Mouse (Mus musculus) CH12.LX (cell line): Measurements from ENCODE around the gene Ubtfl1.

Experiments
- CHD1 ChIP-seq: IDR thresholded peaks from 2 replicates; pipeline ENCODE4 v1.6.1; 2012; ENCODE audit warnings: low read depth, low read length, improper control_type of control experiment, inconsistent platforms
- CHD2 ChIP-seq: IDR thresholded peaks from 2 replicates; pipeline ENCODE4 v1.6.1; 2011; ENCODE audit warnings: low read length, improper control_type of control experiment
- CTCF ChIP-seq, 2 experiments: IDR thresholded peaks in 1 of 2; conservative IDR thresholded peaks in 1 of 2; 2 replicates each; pipeline ENCODE4 v1.5.1; 2011 to 2012; ENCODE audit warnings: low read depth in 2 of 2, low read length in 2 of 2, improper control_type of control experiment in 1 of 2, inconsistent platforms in 1 of 2, mild to moderate bottlenecking in 1 of 2, moderate library complexity in 1 of 2
- ELF1 ChIP-seq: IDR thresholded peaks from 2 replicates; pipeline ENCODE4 v1.6.1; 2014; ENCODE audit warnings: low read depth, mild to moderate bottlenecking, inconsistent platforms, low read length, improper control_type of control experiment
- HCFC1 ChIP-seq: IDR thresholded peaks from 2 replicates; pipeline ENCODE4 v1.6.1; 2012; ENCODE audit warnings: low read depth, mild to moderate bottlenecking, inconsistent platforms, low read length, improper control_type of control experiment
- IRF4 ChIP-seq: IDR thresholded peaks from 2 replicates; pipeline ENCODE4 v1.6.1; 2014; ENCODE audit warnings: low read depth, mild to moderate bottlenecking, inconsistent platforms, low read length, improper control_type of control experiment
- KAT2A ChIP-seq: IDR thresholded peaks from 2 replicates; pipeline ENCODE4 v1.6.1; 2012; ENCODE audit warnings: low read length, improper control_type of control experiment, inconsistent platforms; ENCODE audit not compliant: insufficient replicate concordance
- MAFK ChIP-seq: IDR thresholded peaks from 2 replicates; pipeline ENCODE4 v1.6.1; 2011; ENCODE audit warnings: low read length, improper control_type of control experiment; ENCODE audit not compliant: insufficient replicate concordance
- MYC ChIP-seq: IDR thresholded peaks from 2 replicates; pipeline ENCODE4 v1.6.1; 2011; ENCODE audit warnings: low read depth, mild to moderate bottlenecking, improper control_type of control experiment, low read length
- NELFE ChIP-seq: IDR thresholded peaks from 2 replicates; pipeline ENCODE4 v1.6.1; 2011; ENCODE audit warnings: low read depth, low read length, improper control_type of control experiment
- POLR2A ChIP-seq: IDR thresholded peaks from 2 replicates; pipeline ENCODE4 v1.6.1; 2011; ENCODE audit warnings: low read depth, mild to moderate bottlenecking, improper control_type of control experiment, low read length
- ZKSCAN1 ChIP-seq: IDR thresholded peaks from 2 replicates; pipeline ENCODE4 v1.6.1; 2012; ENCODE audit warnings: low read depth, inconsistent platforms, low read length, improper control_type of control experiment, borderline replicate concordance

- no peak for TF ChIP-seq HCFC1
- no peak for TF ChIP-seq NELFE
- TF ChIP-seq POLR2A = no peak
- TF ChIP-seq CTCF (conservative IDR thresholded peaks at IDR 0.05 in 1 of 2, IDR thresholded peaks at IDR 0.05 in 1 of 2; ENCODE audit: low read depth in 2 of 2, low read length in 2 of 2) = no peak
- TF ChIP-seq KAT2A = no peak
- no peak for TF ChIP-seq ZKSCAN1
- no peak for TF ChIP-seq ELF1
- no peak for TF ChIP-seq MAFK
- no peak for TF ChIP-seq MYC
- no peak for TF ChIP-seq IRF4
- TF ChIP-seq CHD2 = no peak
- TF ChIP-seq CHD1 = no peak
These were observed at the start of gene Ubtfl1 for GRCm38 (mm10) chr9:18404118-18404517.
